Mouse (Mus musculus) heart, embryonic 11.5 days (tissue): ENCODE measurements around the gene Sdf2. TPM values are rescaled to one million over a fixed set of nuclear protein-coding genes. Genes with fewer than 3 reads are reported as not detected.
"Not testable (repeated sequence)": the region's sequence is repeated elsewhere in the genome, so short reads cannot be mapped to it uniquely, and the experiment has no call there.

ENCODE experiments used
- ATAC-seq: fragments of 200-750 bp; cut with Nextera tagmentation; replicated peaks from 2 replicates; pipeline ENCODE4 v1.8.0; 2017; ENCODE audit warnings: moderate library complexity; ENCODE audit not compliant: insufficient number of reproducible peaks, low FRiP score, low TSS enrichment
- H3K27ac ChIP-seq: fragments of 300-500 bp; sonication (generic); 2 replicates; pipeline ENCODE4 v1.5.1; 2014; ENCODE audit warnings: mild to moderate bottlenecking, low read depth, low read length
- H3K27me3 ChIP-seq: fragments of 300-500 bp; sonication (generic); 2 replicates; pipeline ENCODE4 v1.6.1; 2014; ENCODE audit warnings: mild to moderate bottlenecking, low read length, mixed read lengths; ENCODE audit not compliant: control insufficient read depth, insufficient read depth
- H3K36me3 ChIP-seq: fragments of 300-500 bp; sonication (generic); 2 replicates; pipeline ENCODE4 v1.6.1; 2014; ENCODE audit warnings: mild to moderate bottlenecking, low read length, moderate library complexity, mixed read lengths; ENCODE audit not compliant: control insufficient read depth, insufficient read depth
- H3K4me1 ChIP-seq: fragments of 300-500 bp; sonication (generic); 2 replicates; pipeline ENCODE4 v1.6.1; 2014; ENCODE audit warnings: low read length; ENCODE audit not compliant: control insufficient read depth, insufficient read depth
- H3K4me2 ChIP-seq: fragments of 300-500 bp; sonication (generic); 2 replicates; pipeline ENCODE4 v1.6.1; 2014; ENCODE audit warnings: mild to moderate bottlenecking, moderate library complexity
- H3K4me3 ChIP-seq: fragments of 300-500 bp; sonication (generic); 2 replicates; pipeline ENCODE4 v1.5.1; 2014; ENCODE audit warnings: low read depth, low read length
- H3K9ac ChIP-seq: fragments of 300-500 bp; sonication (generic); 2 replicates; pipeline ENCODE4 v1.6.1; 2014; ENCODE audit warnings: mild to moderate bottlenecking, low read depth, low read length, moderate library complexity
- H3K9me3 ChIP-seq: fragments of 300-500 bp; sonication (generic); replicated peaks from 2 replicates; pipeline ENCODE4 v1.6.1; 2016; ENCODE audit warnings: low read length; ENCODE audit not compliant: control insufficient read depth
- WGBS: fragments of 180-500 bp; shearing (Covaris S2); extraction: QIAGEN DNeasy Blood & Tissue Kit; methylation state at CpG from one replicate; pipeline ENCODE4 v1.1.7; 2014; ENCODE audit not compliant: insufficient replicate concordance; 5-methylcytosine and 5-hydroxymethylcytosine counted together
- polyA plus RNA-seq: library from polyadenylated mRNA; unstranded; fragments of >200 nt; fragmentation: Nextera tagmentation; extraction: Ambion mirVana; gene quantifications from 2 replicates; pipeline ENCODE4 v1.2.1, GENCODE M21; 2014

Gene Sdf2
- polyA plus RNA-seq, 1 experiment from 2014 or later, result 55.1 TPM

- H3K27me3 ChIP-seq, H3K4me1 ChIP-seq, H3K4me3 ChIP-seq, H3K9ac ChIP-seq, H3K4me2 ChIP-seq, ATAC-seq, H3K27ac ChIP-seq, H3K9me3 ChIP-seq: not testable (repeated sequence)
- H3K36me3 ChIP-seq, result peaks cover 63% of the 10 kb centered on the region
- 91% methylated on average over 4 of the region's 4 CpGs for WGBS
Measured at GRCm38 (mm10) chr11:78276169-78276568, 30.6 kb downstream of the Sdf2 start.

- Histone ChIP-seq H3K4me2 (no peak overlapping the region), H3K27ac (no peak overlapping the region), H3K27me3 (no peaks in the 10 kb centered on the region), H3K9me3 (no peaks in the 10 kb centered on the region), H3K4me3 (no peak overlapping the region), H3K9ac (no peak overlapping the region), H3K36me3 (peaks cover 53% of the 10 kb centered on the region), H3K4me1 (no peaks in the 10 kb centered on the region)
- no peak for ATAC-seq
- 78% methylated on average over 7 of the region's 7 CpGs for WGBS
Measured at GRCm38 (mm10) chr11:78278853-78279252, 33.3 kb downstream of the Sdf2 start.

DNA sequence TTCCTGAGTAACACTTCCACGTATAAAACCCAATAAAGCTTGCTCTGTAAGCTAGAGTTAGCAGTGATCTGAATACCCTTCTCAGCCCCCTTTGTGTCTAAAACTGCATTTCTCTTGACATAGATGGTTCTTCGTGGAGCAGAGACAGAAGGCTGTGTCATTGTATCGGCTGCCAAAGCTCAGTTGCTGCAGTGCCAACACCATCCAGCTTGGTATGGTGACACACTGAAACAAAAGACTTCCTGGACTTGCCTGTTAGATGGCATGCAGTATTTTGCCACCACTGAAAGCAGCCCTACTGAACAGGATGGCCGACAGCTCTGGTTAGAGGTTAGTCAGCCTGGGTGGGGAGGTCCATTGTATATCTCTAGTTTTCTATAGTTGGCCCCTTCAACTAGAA, 34.0 kb downstream of the Sdf2 start:
- H3K9ac ChIP-seq, result no peak overlapping the region
- H3K27me3 ChIP-seq, result no peaks in the 10 kb centered on the region
- peaks cover 46% of the 10 kb centered on the region for H3K36me3 ChIP-seq
- WGBS, result 89% methylated on average over 4 of the region's 4 CpGs
- H3K9me3 ChIP-seq, result no peaks in the 10 kb centered on the region
- H3K4me1 ChIP-seq, result no peaks in the 10 kb centered on the region
- no peak for ATAC-seq
- H3K4me3 ChIP-seq, result no peak overlapping the region
- H3K27ac ChIP-seq, result no peak overlapping the region
- no peak overlapping the region for H3K4me2 ChIP-seq

DNA sequence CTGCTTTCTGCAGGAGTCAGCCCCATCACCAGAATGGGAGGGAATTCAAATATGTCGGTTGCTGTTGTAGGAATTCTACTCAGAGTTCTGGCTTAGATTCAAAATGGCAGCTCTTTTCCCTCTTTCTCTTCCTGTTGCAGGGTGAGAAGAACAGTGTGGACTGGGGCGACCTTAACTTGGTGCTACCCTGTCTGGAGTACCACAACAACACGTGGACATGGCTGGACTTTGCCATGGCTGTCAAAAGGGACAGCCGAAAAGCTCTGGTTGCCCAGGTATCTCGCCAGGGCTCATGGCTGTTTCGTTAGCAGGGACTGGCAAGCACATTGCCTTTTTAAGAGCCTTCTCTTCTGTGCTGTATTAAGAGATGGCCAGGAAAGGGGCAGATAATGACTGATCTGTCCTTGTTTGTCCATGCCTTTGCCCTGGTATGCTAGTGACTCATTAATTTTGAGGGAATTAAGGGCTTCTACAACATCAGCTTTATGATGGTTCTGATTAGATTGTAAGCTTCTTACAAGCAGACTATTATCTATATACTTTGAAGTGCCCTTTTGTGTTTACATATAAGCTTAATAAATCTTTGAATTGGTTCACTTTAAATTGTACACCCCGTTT, 43.7 kb downstream of the Sdf2 start:
- ATAC-seq, result no peak
- 84% methylated on average over 7 of the region's 7 CpGs for WGBS
- Histone ChIP-seq H3K4me1 (no peaks in the 10 kb centered on the region), H3K4me3 (no peak overlapping the region), H3K36me3 (peaks cover 35% of the 10 kb centered on the region), H3K27ac (no peak overlapping the region), H3K27me3 (no peaks in the 10 kb centered on the region), H3K9ac (no peak overlapping the region), H3K4me2 (no peak overlapping the region), H3K9me3 (no peaks in the 10 kb centered on the region)

DNA sequence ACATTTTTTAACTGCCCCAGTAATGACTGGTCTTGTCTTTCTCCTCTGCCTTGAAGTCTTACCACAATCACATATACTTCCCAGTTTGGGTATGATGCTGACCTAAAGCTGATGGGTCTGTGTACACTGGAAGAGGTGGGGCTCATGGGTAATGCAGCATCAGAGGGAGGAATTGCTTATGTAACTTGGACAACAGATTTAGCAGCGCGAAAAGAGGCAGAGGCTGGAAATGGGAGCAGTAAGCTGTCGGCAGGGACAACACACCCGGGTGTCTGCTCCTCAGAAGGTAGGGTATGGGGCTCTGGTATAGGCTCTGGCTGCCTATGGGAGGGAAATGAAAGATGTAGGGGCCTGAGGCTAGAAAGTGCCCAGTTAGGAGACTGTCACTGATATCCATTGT, 45.1 kb downstream of the Sdf2 start, which contains the start of gene BC030499:
TSS of gene BC030499 (plus strand) at position 188 of the 400 bp plus-strand sequence.
- H3K36me3 ChIP-seq, result peaks cover 27% of the 10 kb centered on the region
- ATAC-seq, result no peak

GRCm38 (mm10) chr11:78294585-78294984, 49.0 kb downstream of the Sdf2 start:
- Histone ChIP-seq H3K4me1 (no peaks in the 10 kb centered on the region), H3K4me3 (no peak overlapping the region), H3K36me3 (peaks cover 6% of the 10 kb centered on the region; the same call in 1 of the 2 replicates), H3K9ac (no peak overlapping the region), H3K9me3 (no peaks in the 10 kb centered on the region), H3K27me3 (no peaks in the 10 kb centered on the region), H3K27ac (no peak overlapping the region), H3K4me2 (no peak overlapping the region)
- WGBS, result 89% methylated on average over 6 of the region's 6 CpGs
- ATAC-seq, result no peak

More for the DNA sequence above, 45.1 kb downstream of the Sdf2 start, which contains the start of gene BC030499:
- no peak within 1 kb of the TSS for H3K9ac ChIP-seq
- no peaks in the 10 kb centered on the region for H3K4me1 ChIP-seq
- H3K9me3 ChIP-seq, result no peaks in the 10 kb centered on the region
- no peaks in the 10 kb centered on the region for H3K27me3 ChIP-seq
- H3K27ac ChIP-seq, result no peak within 1 kb of the TSS
- H3K4me3 ChIP-seq, result no peak within 1 kb of the TSS
- 89% methylated on average over 4 of the region's 4 CpGs for WGBS
- H3K4me2 ChIP-seq, result no peak within 1 kb of the TSS

DNA sequence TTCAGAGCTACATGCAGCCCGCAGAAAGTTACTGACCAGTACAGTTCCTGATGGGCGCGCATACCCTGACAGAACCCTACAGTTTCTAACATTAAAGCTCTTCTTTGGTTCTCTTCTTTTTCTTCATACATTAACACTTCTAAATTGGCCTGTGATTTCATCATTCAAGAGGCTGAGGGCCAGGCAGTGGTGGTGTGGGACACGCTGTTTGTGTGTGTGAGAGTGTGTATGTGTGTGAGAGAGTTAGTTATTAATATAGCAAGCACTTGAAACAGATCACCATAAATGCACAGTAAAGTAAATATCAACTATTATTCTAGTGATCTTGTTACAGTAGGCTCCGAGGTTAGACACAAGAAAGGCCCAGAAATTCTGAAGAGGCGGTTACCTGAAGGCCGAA, 55.4 kb downstream of the Sdf2 start:
- peak overlapping the region; percentile 59 for H3K9ac ChIP-seq
- H3K9me3 ChIP-seq, result no peaks in the 10 kb centered on the region
- H3K27me3 ChIP-seq, result no peaks in the 10 kb centered on the region
- H3K4me1 ChIP-seq, result no peaks in the 10 kb centered on the region
- peak overlapping the region; percentile 76; the same call in 1 of the 2 replicates for H3K27ac ChIP-seq
- H3K4me3 ChIP-seq, result peak overlapping the region; percentile 81
- WGBS, result 70% methylated on average over 7 of the region's 7 CpGs
- H3K36me3 ChIP-seq, result peaks cover 13% of the 10 kb centered on the region
- ATAC-seq, result 0 out of 2 replicates have a peak, but pooled peaks have one; percentile 18
- peak overlapping the region; percentile 81 for H3K4me2 ChIP-seq

- peaks cover 13% of the 10 kb centered on the region for H3K36me3 ChIP-seq
- no peaks in the 10 kb centered on the region for H3K4me1 ChIP-seq
- H3K27me3 ChIP-seq, result no peaks in the 10 kb centered on the region
- peak within 1 kb of the TSS; percentile 76 for H3K27ac ChIP-seq
- under 1% methylated on average over 49 of the region's 49 CpGs for WGBS
- peak within 1 kb of the TSS; percentile 77 for H3K9ac ChIP-seq
- no peaks in the 10 kb centered on the region for H3K9me3 ChIP-seq
- H3K4me3 ChIP-seq, result peak within 1 kb of the TSS; percentile 81
- peak within 1 kb of the TSS; percentile 81 for H3K4me2 ChIP-seq
- ATAC-seq, result peak; percentile 98
Measured at GRCm38 (mm10) chr11:78301357-78302084, 56.0 kb downstream of the Sdf2 start, which contains the start of gene Spag5. Gene Spag5 (plus strand): TSS chr11:78301529.
